Mouse (Mus musculus): ENCODE results near the gene Gm6377. TPM values are rescaled to one million over a fixed set of nuclear protein-coding genes. Genes with fewer than 3 reads are reported as not detected.

The Gm6377 gene
- 0.02 and 0.09 TPM in 2 replicates for polyA plus RNA-seq (2012; rRNA removed)

GRCm38 (mm10) chrX:109196468-109196867, at the start of gene Gm6377:
Gm6377 (plus strand) TSS chrX:109196756.

Other genes starting within 250 kb of the Gm6377 start
- 38.3 and 117 TPM in 2 replicates for gene Hmgn5, start 183.4 kb upstream of the Gm6377 start, polyA plus RNA-seq (2012; rRNA removed)
- 135 and 158 TPM in 2 replicates for gene Sh3bgrl, start 101.4 kb upstream of the Gm6377 start, polyA plus RNA-seq (2012; rRNA removed)

Measured in central nervous system, embryonic 11.5 days (tissue).